8 mouse cellular contexts compared by ENCODE assay signal in the genomic region with DNA sequence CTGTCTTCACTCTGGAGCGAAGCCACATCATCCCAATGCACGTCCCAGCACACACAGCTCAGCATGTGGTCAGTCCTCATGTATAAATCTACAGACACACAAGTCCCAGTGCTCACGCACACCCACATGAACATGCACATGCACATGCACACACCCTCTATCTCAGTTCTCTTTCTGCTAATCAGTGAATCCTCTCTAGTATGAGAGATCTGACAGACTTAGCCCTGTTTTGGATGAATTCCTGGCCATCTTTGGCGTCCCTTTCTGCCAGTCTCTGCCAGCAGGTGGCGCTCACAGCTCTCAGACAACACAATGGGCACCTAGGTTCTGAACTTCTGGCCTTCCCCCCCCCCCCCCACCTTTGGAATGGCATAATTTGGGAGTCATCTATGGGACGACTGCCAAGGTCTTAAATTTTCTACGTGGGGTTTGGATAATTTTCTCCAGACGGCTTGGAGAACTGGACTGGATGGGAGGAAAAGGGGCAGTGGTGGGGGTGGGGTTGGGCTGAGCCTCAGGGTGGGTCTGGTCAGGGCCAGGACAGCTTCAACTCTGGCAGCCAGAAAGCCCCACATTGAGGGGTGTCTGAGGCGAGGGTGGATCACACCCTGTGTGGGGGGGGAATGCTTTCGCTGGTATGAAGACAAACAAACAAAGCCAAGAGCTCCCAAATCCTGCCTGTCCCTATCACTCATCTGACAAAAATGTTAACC.
A peak's percentile ranks its signal among the peaks of the same experiment; 100 is the strongest.
DNase-seq lines count a peak whose midpoint lies in the region; ATAC-seq lines count a peak whose summit lies in the region.

No protein-coding gene starts in this region.

- peak; percentile 63 for ATAC-seq in hindbrain, embryonic 13.5 days (ENCODE audit: low FRiP score)
- ATAC-seq in megakaryocyte progenitor cell, adult 5-6 weeks (replicated peaks; ENCODE audit: poor library complexity), result peak; percentile 73

- H3K9me3 ChIP-seq in hindbrain, embryonic 13.5 days, result no peaks in the 10 kb centered on the region

- no peak overlapping the region for H3K9ac ChIP-seq in hindbrain, embryonic 13.5 days

- 19% methylated on average over 10 of the region's 10 CpGs for WGBS in hindbrain, embryonic 13.5 days

- H3K4me2 ChIP-seq in hindbrain, embryonic 13.5 days, result no peak overlapping the region

- H3K4me1 ChIP-seq in hindbrain, embryonic 13.5 days (replicated peaks), result peaks cover 24% of the 10 kb centered on the region

- H3K36me3 ChIP-seq in hindbrain, embryonic 13.5 days, result no peaks in the 10 kb centered on the region

- H3K27me3 ChIP-seq in hindbrain, embryonic 13.5 days, result peaks cover 98% of the 10 kb centered on the region

- H3K27ac ChIP-seq in hindbrain, embryonic 13.5 days, result no peak overlapping the region

- DNase-seq in MN1 (ENCODE audit: low spot score), result peak; percentile 71
- DNase-seq in cerebellum, adult 11-12 months, result peak; percentile 72
- DNase-seq in forelimb bud, embryonic 11.5 days (ENCODE audit: low read depth, low spot score), result peak; percentile 74
- peak; percentile 73 for DNase-seq in left cerebral cortex, adult 11 months (ENCODE audit: low spot score)
- peak; percentile 71 for DNase-seq in right cerebral cortex, postnatal 25 days
- DNase-seq in urinary bladder, postnatal 25 days (ENCODE audit: low spot score), result peak; percentile 90

- H3K4me3 ChIP-seq in hindbrain, embryonic 13.5 days, result no peak overlapping the region
